Mouse (Mus musculus): ENCODE data around the gene Ccnk. TPM values are rescaled to one million over a fixed set of nuclear protein-coding genes. Genes with fewer than 3 reads are reported as not detected.
A peak's percentile ranks its signal among the peaks of the same experiment; 100 is the strongest.

The Ccnk gene
- polyA plus RNA-seq, 1 experiment from 2014 or later: 4.3 TPM

GRCm38 (mm10) chr12:108215090-108215489, 35.7 kb downstream of the Ccnk start:
- H3K4me3 ChIP-seq (ENCODE audit: low read depth, low read length): no peak overlapping the region
- no peak overlapping the region for H3K4me2 ChIP-seq
- no peaks in the 10 kb centered on the region for H3K27me3 ChIP-seq (replicated peaks; ENCODE audit: control insufficient read depth, insufficient read depth, low read length)
- peaks cover 32% of the 10 kb centered on the region for H3K4me1 ChIP-seq (replicated peaks; ENCODE audit: control insufficient read depth, insufficient read depth, low read length)
- H3K9ac ChIP-seq (ENCODE audit: low read depth, low read length): no peak overlapping the region
- no peak for ATAC-seq (replicated peaks; ENCODE audit: low FRiP score)
- whole genome bisulfite sequencing: 58% methylated on average over 8 of the region's 8 CpGs
- no peaks in the 10 kb centered on the region for H3K36me3 ChIP-seq (ENCODE audit: control insufficient read depth, insufficient read depth, low read length)
- DNase-seq (ENCODE audit: low spot score): no peak
- no peaks in the 10 kb centered on the region for H3K9me3 ChIP-seq (ENCODE audit: control insufficient read depth, low read length)
- no peak overlapping the region for H3K27ac ChIP-seq (ENCODE audit: low read depth, low read length)

DNA sequence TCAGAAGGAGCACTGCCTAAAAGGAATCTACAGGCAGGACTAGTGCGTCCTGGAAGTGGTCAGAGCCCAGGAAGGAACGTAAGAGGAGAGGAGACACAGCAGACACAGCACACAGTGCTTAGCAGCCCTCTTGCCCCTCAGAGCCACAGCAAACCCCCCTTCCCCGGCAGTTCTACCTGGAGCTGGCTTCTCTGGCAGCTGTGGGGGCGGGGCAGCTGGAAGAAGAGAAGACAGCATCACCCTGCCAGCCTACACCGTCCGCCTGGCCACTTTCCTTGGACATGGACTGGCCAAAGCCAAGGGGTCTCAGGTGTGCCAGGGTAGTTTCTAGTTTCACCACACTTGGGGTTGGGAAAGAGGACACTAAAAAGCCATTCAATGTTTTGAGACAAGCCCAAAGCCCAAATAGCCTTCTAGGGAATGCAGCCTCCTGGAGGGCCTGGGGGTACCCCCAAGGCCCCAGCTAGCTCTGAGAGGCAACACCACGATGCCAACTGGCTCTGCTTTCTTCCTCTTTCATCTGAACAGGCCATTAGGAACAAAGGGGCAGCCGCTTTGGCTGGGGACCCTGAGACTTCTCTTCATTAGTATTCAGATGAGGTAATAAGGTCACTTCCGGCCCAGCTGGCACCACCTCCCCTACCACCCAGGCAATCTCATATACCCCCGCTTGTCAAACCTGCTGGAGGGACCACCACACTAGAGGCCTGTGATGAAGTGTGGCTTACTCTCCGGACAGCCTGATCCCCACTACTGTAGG, 37.4 kb downstream of the Ccnk start:
- Histone ChIP-seq H3K9me3 (ENCODE audit: control insufficient read depth, low read length) (no peaks in the 10 kb centered on the region), H3K4me1 (replicated peaks; ENCODE audit: control insufficient read depth, insufficient read depth, low read length) (peaks cover 30% of the 10 kb centered on the region), H3K9ac (ENCODE audit: low read depth, low read length) (no peak overlapping the region), H3K36me3 (ENCODE audit: control insufficient read depth, insufficient read depth, low read length) (no peaks in the 10 kb centered on the region), H3K27ac (ENCODE audit: low read depth, low read length) (no peak overlapping the region), H3K27me3 (replicated peaks; ENCODE audit: control insufficient read depth, insufficient read depth, low read length) (no peaks in the 10 kb centered on the region), H3K4me2 (no peak overlapping the region), H3K4me3 (ENCODE audit: low read depth, low read length) (no peak overlapping the region)
- WGBS: 79% methylated on average over 11 of the region's 11 CpGs
- DNase-seq (ENCODE audit: low spot score): no peak
- ATAC-seq (replicated peaks; ENCODE audit: low FRiP score): no peak

DNA sequence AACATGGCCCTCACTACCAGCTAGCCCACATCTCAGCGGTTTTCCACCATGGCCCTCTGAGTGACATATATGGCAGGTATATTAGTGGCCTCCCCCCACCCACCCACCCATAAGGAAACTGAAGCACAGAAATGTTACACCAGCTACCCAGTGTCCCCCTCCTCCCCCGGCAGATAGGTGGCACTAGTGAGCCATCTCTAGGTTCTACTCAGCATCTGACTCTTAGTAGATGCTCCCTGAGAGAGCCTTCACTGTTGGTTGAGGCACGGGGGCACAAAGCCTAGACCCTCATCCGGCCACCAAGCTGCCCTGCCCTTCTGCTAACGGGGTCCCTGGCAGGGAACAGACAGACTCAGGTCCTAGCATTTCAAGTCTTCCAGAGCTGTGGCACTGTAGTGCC, 38.2 kb downstream of the Ccnk start:
- no peaks in the 10 kb centered on the region for H3K27me3 ChIP-seq (replicated peaks; ENCODE audit: control insufficient read depth, insufficient read depth, low read length)
- WGBS: 50% methylated on average over 5 of the region's 5 CpGs
- H3K9me3 ChIP-seq (ENCODE audit: control insufficient read depth, low read length): no peaks in the 10 kb centered on the region
- no peak overlapping the region for H3K27ac ChIP-seq (ENCODE audit: low read depth, low read length)
- no peak overlapping the region for H3K4me2 ChIP-seq
- no peak for DNase-seq (ENCODE audit: low spot score)
- H3K36me3 ChIP-seq (ENCODE audit: control insufficient read depth, insufficient read depth, low read length): no peaks in the 10 kb centered on the region
- no peak overlapping the region for H3K4me3 ChIP-seq (ENCODE audit: low read depth, low read length)
- 0 out of 2 replicates have a peak, but pooled peaks have one; percentile 36 for ATAC-seq (replicated peaks; ENCODE audit: low FRiP score)
- peaks cover 24% of the 10 kb centered on the region for H3K4me1 ChIP-seq (replicated peaks; ENCODE audit: control insufficient read depth, insufficient read depth, low read length)
- no peak overlapping the region for H3K9ac ChIP-seq (ENCODE audit: low read depth, low read length)

DNA sequence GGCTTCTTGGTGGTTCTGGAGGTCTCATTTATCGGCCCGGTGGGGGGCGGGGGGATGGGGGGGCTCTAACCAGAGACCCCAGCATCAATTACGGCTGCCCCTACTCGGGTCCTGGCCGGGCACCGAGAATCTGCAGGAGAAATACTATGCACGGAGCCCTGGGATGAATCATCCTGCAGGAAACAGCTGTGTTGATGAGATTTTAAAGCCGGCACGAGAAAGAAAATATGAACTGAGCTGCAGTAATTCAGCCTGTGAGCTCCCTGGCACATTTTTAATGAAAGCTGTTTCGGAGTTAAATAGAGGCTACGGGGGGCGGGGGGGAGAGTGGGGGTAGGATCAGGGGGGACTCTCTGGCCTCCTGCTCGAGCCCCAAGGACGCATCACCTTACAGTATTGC, 39.8 kb downstream of the Ccnk start:
- Histone ChIP-seq H3K9ac (ENCODE audit: low read depth, low read length) (no peak overlapping the region), H3K36me3 (ENCODE audit: control insufficient read depth, insufficient read depth, low read length) (no peaks in the 10 kb centered on the region), H3K4me2 (no peak overlapping the region), H3K9me3 (ENCODE audit: control insufficient read depth, low read length) (no peaks in the 10 kb centered on the region), H3K4me3 (ENCODE audit: low read depth, low read length) (no peak overlapping the region), H3K27me3 (replicated peaks; ENCODE audit: control insufficient read depth, insufficient read depth, low read length) (no peaks in the 10 kb centered on the region), H3K27ac (ENCODE audit: low read depth, low read length) (no peak overlapping the region; the same call in 1 of the 2 replicates), H3K4me1 (replicated peaks; ENCODE audit: control insufficient read depth, insufficient read depth, low read length) (peaks cover 17% of the 10 kb centered on the region)
- ATAC-seq (replicated peaks; ENCODE audit: low FRiP score) (no peak), DNase-seq (ENCODE audit: low spot score) (no peak)
- 67% methylated on average over 15 of the region's 15 CpGs for WGBS

DNA sequence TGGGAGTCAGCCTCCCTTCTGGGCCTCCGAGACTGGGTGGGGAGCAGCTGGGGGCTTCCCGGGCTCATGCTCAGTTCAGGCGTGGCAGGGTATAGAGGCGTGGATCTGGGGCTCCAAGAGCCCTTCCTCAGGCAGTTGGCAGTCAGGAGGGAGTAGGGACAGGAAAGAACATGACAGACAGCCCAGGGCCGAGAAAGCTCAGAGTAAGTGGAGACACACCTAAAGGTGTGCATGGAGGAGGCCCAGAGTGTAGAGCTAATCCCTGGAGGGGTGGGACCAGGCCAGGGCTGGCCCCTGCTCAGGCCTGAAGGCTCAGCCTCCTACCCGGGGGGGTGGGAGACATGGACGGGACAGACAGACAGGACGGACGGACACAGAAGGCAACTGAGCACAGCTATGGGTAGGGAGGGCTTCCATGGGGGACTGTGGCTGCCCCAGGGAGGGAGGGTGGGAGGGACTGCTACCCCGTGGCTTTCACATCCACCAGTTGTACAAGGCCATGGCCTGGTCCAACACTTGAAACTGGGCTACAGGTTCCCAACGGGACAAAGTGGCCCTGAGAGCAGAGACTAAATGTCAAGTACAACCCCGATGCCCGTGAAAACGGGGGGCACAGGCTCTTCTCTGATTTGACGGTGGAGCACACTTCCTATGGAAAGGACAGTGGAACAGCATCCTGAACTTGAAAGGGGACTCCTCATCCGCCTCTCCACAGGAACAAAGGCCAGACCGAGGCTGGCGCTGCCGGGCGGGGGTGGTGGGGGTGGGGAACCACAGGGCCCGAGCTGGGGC, 40.6 kb downstream of the Ccnk start:
- Histone ChIP-seq H3K27me3 (replicated peaks; ENCODE audit: control insufficient read depth, insufficient read depth, low read length) (no peaks in the 10 kb centered on the region), H3K4me2 (no peak overlapping the region), H3K4me1 (replicated peaks; ENCODE audit: control insufficient read depth, insufficient read depth, low read length) (peaks cover 13% of the 10 kb centered on the region), H3K9me3 (ENCODE audit: control insufficient read depth, low read length) (no peaks in the 10 kb centered on the region), H3K4me3 (ENCODE audit: low read depth, low read length) (no peak overlapping the region), H3K27ac (ENCODE audit: low read depth, low read length) (peak overlapping the region; percentile 28; the same call in 1 of the 2 replicates), H3K9ac (ENCODE audit: low read depth, low read length) (no peak overlapping the region), H3K36me3 (ENCODE audit: control insufficient read depth, insufficient read depth, low read length) (no peaks in the 10 kb centered on the region)
- DNase-seq (ENCODE audit: low spot score): no peak
- WGBS: 82% methylated on average over 21 of the region's 21 CpGs
- ATAC-seq (replicated peaks; ENCODE audit: low FRiP score): no peak

DNA sequence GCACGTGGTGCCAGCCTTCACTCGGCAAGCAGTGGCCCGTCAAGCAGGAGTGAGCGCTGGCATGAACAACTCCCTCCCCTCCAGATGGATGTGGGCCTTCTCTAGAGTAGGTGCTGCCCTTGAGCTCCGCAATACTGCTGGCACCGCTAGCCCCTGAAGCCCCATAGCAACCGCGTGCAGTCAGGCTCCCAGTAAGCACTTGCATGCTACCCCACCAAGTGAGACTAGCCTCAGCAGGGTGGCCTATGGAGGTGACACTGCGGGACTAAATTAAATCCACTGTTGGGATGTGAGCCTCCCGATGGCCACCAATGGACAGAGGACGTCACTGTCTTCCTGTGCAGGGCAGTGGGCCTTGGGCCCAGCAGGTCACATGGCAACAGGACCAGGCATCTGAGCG, 41.2 kb downstream of the Ccnk start:
- no peaks in the 10 kb centered on the region for H3K9me3 ChIP-seq (ENCODE audit: control insufficient read depth, low read length)
- no peak overlapping the region for H3K27ac ChIP-seq (ENCODE audit: low read depth, low read length)
- no peak overlapping the region for H3K4me3 ChIP-seq (ENCODE audit: low read depth, low read length)
- no peaks in the 10 kb centered on the region for H3K36me3 ChIP-seq (ENCODE audit: control insufficient read depth, insufficient read depth, low read length)
- WGBS: 74% methylated on average over 12 of the region's 12 CpGs
- no peaks in the 10 kb centered on the region for H3K27me3 ChIP-seq (replicated peaks; ENCODE audit: control insufficient read depth, insufficient read depth, low read length)
- H3K4me1 ChIP-seq (replicated peaks; ENCODE audit: control insufficient read depth, insufficient read depth, low read length): peaks cover 13% of the 10 kb centered on the region
- no peak overlapping the region for H3K9ac ChIP-seq (ENCODE audit: low read depth, low read length)
- DNase-seq (ENCODE audit: low spot score) (no peak), ATAC-seq (replicated peaks; ENCODE audit: low FRiP score) (no peak)
- no peak overlapping the region for H3K4me2 ChIP-seq

GRCm38 (mm10) chr12:108221206-108221605, 41.8 kb downstream of the Ccnk start:
- DNase-seq (ENCODE audit: low spot score): no peak
- H3K9ac ChIP-seq (ENCODE audit: low read depth, low read length): no peak overlapping the region
- 62% methylated on average over 10 of the region's 10 CpGs for WGBS

GRCm38 (mm10) chr12:108221712-108222111, 42.3 kb downstream of the Ccnk start:
- Histone ChIP-seq H3K4me1 (replicated peaks; ENCODE audit: control insufficient read depth, insufficient read depth, low read length) (peaks cover 13% of the 10 kb centered on the region), H3K4me2 (no peak overlapping the region)

More at GRCm38 (mm10) chr12:108221206-108221605, 41.8 kb downstream of the Ccnk start:
- Histone ChIP-seq H3K27ac (ENCODE audit: low read depth, low read length) (no peak overlapping the region), H3K27me3 (replicated peaks; ENCODE audit: control insufficient read depth, insufficient read depth, low read length) (no peaks in the 10 kb centered on the region), H3K4me2 (no peak overlapping the region), H3K4me3 (ENCODE audit: low read depth, low read length) (no peak overlapping the region), H3K4me1 (replicated peaks; ENCODE audit: control insufficient read depth, insufficient read depth, low read length) (peaks cover 13% of the 10 kb centered on the region), H3K36me3 (ENCODE audit: control insufficient read depth, insufficient read depth, low read length) (no peaks in the 10 kb centered on the region), H3K9me3 (ENCODE audit: control insufficient read depth, low read length) (no peaks in the 10 kb centered on the region)
- ATAC-seq (replicated peaks; ENCODE audit: low FRiP score): no peak

More at GRCm38 (mm10) chr12:108221712-108222111, 42.3 kb downstream of the Ccnk start:
- WGBS: 85% methylated on average over 7 of the region's 7 CpGs
- Histone ChIP-seq H3K4me3 (ENCODE audit: low read depth, low read length) (no peak overlapping the region), H3K36me3 (ENCODE audit: control insufficient read depth, insufficient read depth, low read length) (no peaks in the 10 kb centered on the region), H3K27ac (ENCODE audit: low read depth, low read length) (no peak overlapping the region), H3K9ac (ENCODE audit: low read depth, low read length) (no peak overlapping the region), H3K9me3 (ENCODE audit: control insufficient read depth, low read length) (no peaks in the 10 kb centered on the region), H3K27me3 (replicated peaks; ENCODE audit: control insufficient read depth, insufficient read depth, low read length) (no peaks in the 10 kb centered on the region)
- ATAC-seq (replicated peaks; ENCODE audit: low FRiP score): no peak
- DNase-seq (ENCODE audit: low spot score): no peak
